Mouse (Mus musculus): ENCODE measurements around the gene Ccdc88c.

The Ccdc88c gene

DNA sequence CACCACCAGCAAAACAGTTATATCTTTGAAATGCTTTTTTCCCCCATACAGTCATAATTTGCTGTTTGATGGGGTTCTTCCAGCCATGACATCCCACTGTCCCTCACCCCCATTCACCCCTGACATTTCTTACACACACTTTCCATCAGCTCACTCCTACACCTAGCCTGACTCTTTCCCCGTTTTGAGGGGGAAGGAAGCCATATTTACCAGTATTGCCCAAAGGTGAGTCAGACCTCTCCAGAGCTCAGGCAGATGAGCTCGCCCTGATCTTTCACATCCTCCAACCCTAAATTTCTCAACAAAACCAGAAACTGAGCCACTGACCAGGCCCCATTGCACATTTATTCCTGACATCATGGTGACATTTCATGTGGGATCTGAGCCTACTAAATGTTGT is 157.0 kb downstream of the Ccdc88c start:
- DNase-seq, result no peak

DNA sequence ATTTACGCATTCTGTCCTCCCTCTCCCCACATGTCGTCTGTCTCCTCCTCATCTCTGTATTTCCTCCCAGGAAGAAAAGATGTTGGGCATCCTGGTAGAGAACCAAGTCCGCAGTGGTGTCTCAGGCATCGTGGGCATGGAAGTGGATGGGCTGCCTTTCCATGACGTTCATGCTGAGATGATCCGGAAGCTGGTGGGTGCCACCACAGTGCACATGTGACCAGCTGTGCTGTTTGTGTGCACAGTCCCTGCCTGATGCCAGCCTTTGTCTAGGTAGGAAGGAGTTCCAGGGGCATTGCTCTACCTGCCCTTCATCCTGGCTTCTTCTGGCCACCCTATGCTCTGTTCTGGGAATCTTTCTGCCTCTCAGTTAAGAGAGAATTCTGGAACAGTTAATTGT is 157.6 kb downstream of the Ccdc88c start:
- no peak for DNase-seq

DNA sequence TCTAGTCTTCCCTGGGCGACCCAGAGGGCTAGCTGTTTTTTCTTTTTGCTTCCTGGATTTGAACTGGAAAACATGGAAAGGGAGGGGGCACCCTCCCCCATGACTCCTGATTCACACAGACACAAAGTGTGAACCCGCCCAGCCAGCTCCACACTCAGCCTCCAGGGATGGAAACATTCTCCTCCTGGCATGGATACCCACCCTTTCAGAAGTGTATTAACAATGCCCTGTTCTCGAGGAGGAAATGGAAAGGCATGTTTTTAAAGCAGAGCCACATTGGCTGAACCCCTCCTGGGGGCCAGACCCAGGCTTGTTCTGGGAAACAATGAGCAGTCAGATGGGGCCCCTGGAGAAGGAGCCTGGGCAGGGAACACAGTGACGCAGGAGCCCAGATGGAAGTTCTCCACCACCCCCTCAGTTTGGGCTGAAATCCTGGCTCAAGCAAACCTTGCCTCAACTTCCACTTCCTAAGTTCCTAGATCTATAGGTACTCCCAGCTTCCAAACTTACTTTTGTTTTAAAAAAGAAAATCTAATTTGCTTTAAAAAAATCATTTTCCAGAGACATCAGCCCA is 160.7 kb downstream of the Ccdc88c start:
- DNase-seq, result no peak

DNA sequence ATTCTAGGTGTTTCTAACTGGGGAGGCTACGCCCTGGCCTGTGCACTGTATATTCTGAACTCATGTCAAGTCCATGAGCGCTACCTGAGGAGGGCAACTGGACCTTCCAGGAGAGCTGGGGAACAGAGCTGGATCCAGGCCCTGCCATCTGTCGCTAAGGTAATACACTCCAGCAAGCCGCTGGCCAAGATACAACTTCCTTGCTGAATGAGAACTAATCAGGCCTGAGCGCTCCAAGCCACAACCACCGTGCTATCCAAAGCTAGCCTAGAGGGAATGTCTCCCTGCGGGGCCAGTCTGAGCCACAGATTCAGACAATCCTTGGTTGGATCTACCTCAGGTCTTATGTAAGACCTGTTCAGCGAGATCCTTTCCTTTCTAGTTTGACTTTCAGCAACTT is 161.8 kb downstream of the Ccdc88c start:
- no peak for DNase-seq

DNA sequence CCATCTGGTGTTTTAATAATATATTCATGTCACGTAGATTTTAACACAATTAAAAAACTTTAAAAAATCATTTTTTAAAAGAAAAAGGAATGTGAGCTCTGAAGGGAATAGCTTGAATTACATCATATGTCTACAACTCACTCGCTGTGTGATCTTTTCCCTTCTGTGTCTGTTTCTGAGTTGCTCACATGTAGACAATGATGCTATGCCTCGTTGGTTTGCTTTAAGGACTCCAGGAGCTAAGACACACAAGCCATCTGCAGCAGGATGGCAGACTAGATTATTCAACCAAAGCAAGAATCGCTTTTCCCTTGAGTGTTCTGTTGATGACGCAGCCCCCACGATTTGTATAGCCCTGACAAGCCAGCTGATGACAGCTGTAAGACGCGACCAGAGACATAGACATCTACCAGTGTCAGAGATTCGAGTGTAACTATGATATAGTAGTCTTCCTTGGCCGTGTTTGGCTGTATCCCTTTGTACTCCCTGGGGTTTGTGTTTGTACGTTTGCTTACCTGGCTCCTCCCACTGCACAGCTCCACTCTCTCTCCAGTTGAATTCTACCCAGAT is 163.3 kb downstream of the Ccdc88c start:
- DNase-seq, result no peak

DNA sequence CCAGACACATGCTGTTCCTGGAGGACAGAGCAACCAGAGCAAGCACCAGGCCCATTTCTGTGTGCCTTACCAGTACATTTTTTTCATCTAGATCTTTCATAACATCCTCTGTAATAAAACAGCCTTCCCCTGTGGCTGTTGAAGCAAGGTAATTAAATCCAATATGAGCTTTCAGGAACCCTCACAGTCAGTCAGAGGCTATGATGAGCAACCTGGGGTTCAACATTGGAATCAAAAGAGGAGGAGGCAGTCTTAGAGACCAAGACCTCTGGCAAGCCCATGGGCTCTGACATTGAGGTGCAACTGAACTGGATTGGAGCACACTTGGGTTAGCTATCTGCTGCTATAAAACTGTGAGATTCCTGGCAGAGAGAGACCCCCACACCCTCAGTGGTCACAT is 163.8 kb downstream of the Ccdc88c start:
- DNase-seq, result no peak

DNA sequence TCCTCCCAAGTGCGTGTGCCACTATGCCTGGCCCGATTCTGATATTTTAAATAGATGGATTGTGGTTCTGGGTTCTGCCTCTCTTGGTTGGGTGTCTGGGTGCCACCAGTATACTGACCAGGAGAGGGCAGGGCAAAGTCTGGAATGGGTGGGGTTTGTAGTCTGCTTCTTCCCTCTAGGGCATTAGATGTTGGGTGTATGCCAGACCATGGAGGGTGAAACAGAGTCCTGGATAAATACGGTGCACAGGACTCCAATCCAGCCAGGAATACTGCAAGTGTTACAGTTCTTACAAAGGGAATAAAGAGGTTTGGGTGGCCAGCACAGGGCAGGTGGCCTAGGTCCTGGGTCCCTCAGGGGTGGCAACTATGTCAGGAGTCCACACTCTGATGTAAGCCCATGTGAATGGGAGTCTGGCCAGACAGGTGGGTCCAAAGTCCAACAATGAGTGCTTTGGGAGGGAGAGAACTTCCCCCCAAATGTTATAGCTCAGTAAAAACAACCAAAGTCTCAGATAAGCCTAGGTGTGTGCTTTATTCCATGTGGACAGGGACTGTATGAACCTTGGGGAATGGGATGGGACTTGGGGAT is 165.9 kb downstream of the Ccdc88c start:
- no peak for DNase-seq

DNA sequence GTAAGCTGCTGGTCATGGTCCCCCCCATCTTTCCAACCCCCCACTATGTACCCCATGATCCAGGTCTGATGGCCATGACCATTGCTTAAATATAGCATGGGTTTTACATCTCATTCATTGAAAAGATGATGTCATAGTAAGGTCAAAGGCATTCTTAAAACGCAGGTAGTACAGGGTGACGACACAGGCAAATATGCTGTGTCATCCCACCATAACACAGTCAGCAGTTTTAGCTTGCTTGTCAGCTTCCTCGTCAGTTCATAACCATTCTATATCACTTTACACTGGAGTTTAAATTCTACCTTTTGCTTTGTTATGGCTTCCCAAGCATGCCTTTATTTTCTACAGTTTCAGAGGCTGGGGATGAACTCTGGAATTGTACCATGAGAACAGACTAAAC is 166.6 kb downstream of the Ccdc88c start:
- no peak for DNase-seq

Data from lung, postnatal 10 days (tissue).